Mouse (Mus musculus): ENCODE measurements at regions not wholly inside any gene's neighbourhood (a gene's known extent, or its start where the extent isn't known, plus 50 kb on each side); places are given as distances from the start of the nearest gene placed in this dataset.
"Not testable (repeated sequence)": the region's sequence is repeated elsewhere in the genome, so short reads cannot be mapped to it uniquely, and the experiment has no call there.

GRCm38 (mm10) chrX:93888480-93888879 is 56.5 kb upstream of the Pdk3 start:
- no peak for DNase-seq

GRCm38 (mm10) chrX:93888966-93889365 is 57.0 kb upstream of the Pdk3 start:
- DNase-seq = peak; percentile 12

GRCm38 (mm10) chrX:93889394-93890042 is 57.5 kb upstream of the Pdk3 start:
- peak; percentile 80 for DNase-seq

GRCm38 (mm10) chrX:93896838-93897820 is 65.1 kb upstream of the Pdk3 start:
- DNase-seq = no peak

- no peak for DNase-seq
Observed at GRCm38 (mm10) chrX:93903209-93903608, 65.2 kb upstream of the AU015836 start.

GRCm38 (mm10) chrX:93905531-93905930 is 62.9 kb upstream of the AU015836 start:
- DNase-seq = no peak

GRCm38 (mm10) chrX:93911087-93911840 is 57.2 kb upstream of the AU015836 start:
- peak; percentile 73 for DNase-seq

- no peak for DNase-seq
Observed at GRCm38 (mm10) chrX:93915548-93915947, 52.9 kb upstream of the AU015836 start.

- DNase-seq = not testable (repeated sequence)
Observed at GRCm38 (mm10) chrX:93917367-93917766, 51.1 kb upstream of the AU015836 start.

Data from retina, postnatal 1 day (tissue).